Mouse (Mus musculus): ENCODE results near the gene Pitpnm3.

GRCm38 (mm10) chr11:72026516-72026915 lies 109.1 kb downstream of the Pitpnm3 start:
- TF ChIP-seq TAL1 (IDR thresholded peaks at IDR 0.05; ENCODE audit: low read length): no peak
- TF ChIP-seq GATA1 (IDR thresholded peaks at IDR 0.05; ENCODE audit: low read length): no peak
